Mouse (Mus musculus) cortical plate, adult 2 months (tissue): ENCODE measurements around the gene Nob1.

Experiments
- CTCF ChIP-seq: fragments of 200-500 bp; IDR thresholded peaks from 2 replicates; pipeline ENCODE4 v1.5.1; 2011; ENCODE audit warnings: mild to moderate bottlenecking, control low read depth, low read length; ENCODE audit not compliant: insufficient read depth; ENCODE audit errors: extremely low read depth
- POLR2A ChIP-seq: fragments of 200-500 bp; IDR thresholded peaks from 2 replicates; pipeline ENCODE4 v1.6.1; 2011; ENCODE audit warnings: mild to moderate bottlenecking, low read length, control low read depth; ENCODE audit not compliant: insufficient read depth; ENCODE audit errors: extremely low read depth

GRCm38 (mm10) chr8:107449130-107449529 is 24.3 kb upstream of the Nob1 start:
- TF ChIP-seq CTCF (no peak), POLR2A (no peak)
